Mouse (Mus musculus): ENCODE data around the gene A030014E15Rik. TPM values are rescaled to one million over a fixed set of nuclear protein-coding genes. Genes with fewer than 3 reads are reported as not detected.

Gene A030014E15Rik
- total RNA-seq, 2 experiments from 2014 or later = not detected

DNA sequence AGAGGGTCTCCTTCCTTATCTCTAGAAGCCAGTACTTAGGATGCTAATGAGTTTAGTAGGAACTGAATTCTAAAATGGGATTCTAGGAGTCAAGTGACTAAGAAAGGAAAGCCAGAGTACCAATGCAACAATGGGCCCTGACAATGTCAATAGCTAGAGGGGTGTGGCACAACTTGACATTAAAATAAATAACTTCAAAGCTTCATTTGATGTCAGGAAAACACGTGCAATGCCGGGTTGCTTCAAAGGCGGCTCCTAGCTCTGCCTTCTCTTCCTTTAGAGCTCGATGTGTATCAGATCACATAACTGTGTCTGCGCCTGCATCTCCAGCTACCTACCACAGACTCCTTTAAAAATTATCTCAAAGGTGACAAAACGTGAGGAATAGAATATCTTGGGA lies 49.2 kb downstream of the A030014E15Rik start:
- intact Hi-C loops (cut with DNase I) = no loop called here
- peak in 1 of 2 experiments; percentile 54 for DNase-seq (ENCODE audit: extremely low spot score in 1 of 2, low spot score in 2 of 2)

DNA sequence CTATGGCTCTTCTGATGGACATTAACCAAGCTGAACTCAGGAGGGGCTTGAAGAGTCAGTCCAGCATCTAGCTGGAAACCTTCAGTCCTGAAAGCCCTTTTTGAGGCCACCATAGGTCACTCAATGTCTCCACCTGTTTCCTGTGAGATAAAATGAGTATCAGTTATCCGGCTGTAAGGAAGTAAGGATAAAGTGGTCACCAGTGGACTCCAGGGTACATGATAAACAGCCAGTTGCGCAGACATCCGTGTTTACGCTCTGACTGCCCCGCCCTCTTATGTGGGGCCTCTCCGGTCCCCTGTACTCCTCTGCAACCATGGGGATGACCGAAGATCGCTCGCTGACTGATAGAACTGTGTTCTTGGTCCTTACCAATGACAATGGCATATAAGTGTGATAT lies 49.6 kb downstream of the A030014E15Rik start:
- intact Hi-C loops (cut with DNase I) = no loop called here
- DNase-seq (ENCODE audit: extremely low spot score in 1 of 2, low spot score in 2 of 2) = peak in 1 of 2 experiments; percentile 75

Other genes with a start within 250 kb of the A030014E15Rik start
- 100 to 1,000 TPM; 291 to 295 TPM for gene Mff, start 200.0 kb upstream of the A030014E15Rik start, total RNA-seq (2021)
- gene Tm4sf20, start 156.5 kb upstream of the A030014E15Rik start, total RNA-seq (2021) = not detected
- not detected for gene Gm47791, start 153.7 kb upstream of the A030014E15Rik start, total RNA-seq (2021)
- gene Agfg1, start 85.4 kb upstream of the A030014E15Rik start, total RNA-seq (2021) = 10 to 100 TPM; 82.3 to 86.3 TPM
- gene A030005L19Rik, start 11.6 kb upstream of the A030014E15Rik start, total RNA-seq (2021) = under 1 TPM; 0.47 to 0.73 TPM
- gene Gm6217, start 6.5 kb downstream of the A030014E15Rik start, total RNA-seq (2021) = not detected
- gene A030003K21Rik, start 18.5 kb downstream of the A030014E15Rik start, total RNA-seq (2021) = not detected
- gene Gm7544, start 31.1 kb downstream of the A030014E15Rik start, total RNA-seq (2021) = not detected
- gene Gm47955, start 35.4 kb downstream of the A030014E15Rik start, total RNA-seq (2021) = not detected
- gene Gm47959, start 75.6 kb downstream of the A030014E15Rik start, total RNA-seq (2021) = not detected
- gene Slc19a3, start 113.5 kb downstream of the A030014E15Rik start, total RNA-seq (2021) = 1 to 10 TPM; 1.4 to 1.7 TPM
- gene Krtap28-10, start 117.6 kb downstream of the A030014E15Rik start, total RNA-seq (2021) = not detected
- gene Gm47969, start 120.0 kb downstream of the A030014E15Rik start, total RNA-seq (2021) = not detected
- gene A030005K14Rik, start 134.5 kb downstream of the A030014E15Rik start, total RNA-seq (2021) = not detected
- not detected for gene Krtap28-13, start 136.0 kb downstream of the A030014E15Rik start, total RNA-seq (2021)
- not detected for gene Ccl20, start 191.8 kb downstream of the A030014E15Rik start, total RNA-seq (2021)
- under 1 TPM in 1 of 2 experiments, not detected in 1; 0.41 TPM for gene Daw1, start 234.8 kb downstream of the A030014E15Rik start, total RNA-seq (2021)

Measured in left cerebral cortex, postnatal 10 days (tissue).